Mouse (Mus musculus): ENCODE results near the gene Gm20890.
"Not testable (repeated sequence)": the region's sequence is repeated elsewhere in the genome, so short reads cannot be mapped to it uniquely, and the experiment has no call there.

The Gm20890 gene

DNA sequence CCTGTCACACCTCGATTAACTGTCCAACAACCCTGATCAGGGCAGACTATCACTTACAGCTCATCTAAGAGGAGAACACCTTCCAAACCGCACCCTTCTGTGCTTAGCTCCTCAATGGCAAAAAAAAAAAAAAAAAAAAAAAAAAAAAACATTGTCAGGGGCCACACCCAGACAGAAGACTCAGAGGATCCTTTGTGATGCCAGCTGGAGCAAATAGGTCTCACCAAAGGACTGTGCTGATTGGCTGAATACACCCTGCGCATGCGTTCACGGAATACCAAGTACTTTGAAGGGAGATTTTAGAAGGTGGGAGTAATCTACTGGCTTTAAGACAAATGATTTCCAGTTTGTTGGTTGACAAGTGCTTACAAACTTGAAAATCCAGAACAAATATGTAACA, at the start of gene Gm20890:
TSS of gene Gm20890 (minus strand) at position 101 of the 400 bp plus-strand sequence.
- DNase-seq (ENCODE audit: low read depth, low spot score): not testable (repeated sequence)

All from embryo, embryonic 11.5 days (tissue).